Mouse (Mus musculus): Measurements from ENCODE around the gene Prkn. TPM values are rescaled to one million over a fixed set of nuclear protein-coding genes. Genes with fewer than 3 reads are reported as not detected.
"Not testable (repeated sequence)": the region's sequence is repeated elsewhere in the genome, so short reads cannot be mapped to it uniquely, and the experiment has no call there.

Gene Prkn
- total RNA-seq, 1 experiment, result 1.7 TPM

- DNase-seq (ENCODE audit: low read depth, low spot score), result no peak
- TF ChIP-seq ZC3H11A (IDR thresholded peaks at IDR 0.05; ENCODE audit: borderline replicate concordance, low read depth, low read length) (no peak), HCFC1 (IDR thresholded peaks at IDR 0.05; ENCODE audit: borderline replicate concordance, insufficient read depth, low read length) (no peak), CHD2 (IDR thresholded peaks at IDR 0.05; ENCODE audit: low read depth, low read length) (no peak), ZNF384 (IDR thresholded peaks at IDR 0.05; ENCODE audit: low read depth, low read length) (no peak), MAFK (IDR thresholded peaks at IDR 0.05; ENCODE audit: insufficient read depth, low read depth, low read length) (no peak)
- Histone ChIP-seq H3K9me3 (ENCODE audit: control insufficient read depth, insufficient read depth, low read depth, low read length) (no peaks in the 10 kb centered on the region), H3K4me3 (ENCODE audit: insufficient read depth in 1 of 2, low read depth in 1 of 2, low read length in 2 of 2, poor library complexity in 1 of 2, severe bottlenecking in 1 of 2) (no peak overlapping the region), H3K36me3 (ENCODE audit: control insufficient read depth, insufficient read depth, low read length, poor library complexity, severe bottlenecking) (no peaks in the 10 kb centered on the region), H3K4me1 (ENCODE audit: control insufficient read depth in 2 of 2, insufficient read depth in 2 of 2, low read length in 2 of 2, poor library complexity in 1 of 2) (no peaks in the 10 kb centered on the region), H3K9ac (ENCODE audit: insufficient read depth, low read depth, low read length, poor library complexity, severe bottlenecking) (no peak overlapping the region), H3K27ac (ENCODE audit: insufficient read depth, low read depth, low read length, poor library complexity, severe bottlenecking) (no peak overlapping the region)
- in situ Hi-C loops (cut with MboI; ENCODE audit: low sequenced_read_pairs in 2 of 2, unreplicated experiment in 2 of 2), result no loop called here
Observed at GRCm38 (mm10) chr17:11162770-11163169, 322.6 kb downstream of the Prkn start.

GRCm38 (mm10) chr17:11187356-11187755 lies 347.2 kb downstream of the Prkn start:
- Histone ChIP-seq H3K9ac (ENCODE audit: insufficient read depth, low read depth, low read length, poor library complexity, severe bottlenecking) (no peak overlapping the region), H3K36me3 (ENCODE audit: control insufficient read depth, insufficient read depth, low read length, poor library complexity, severe bottlenecking) (no peaks in the 10 kb centered on the region), H3K9me3 (ENCODE audit: control insufficient read depth, insufficient read depth, low read depth, low read length) (no peaks in the 10 kb centered on the region), H3K4me3 (ENCODE audit: insufficient read depth in 1 of 2, low read depth in 1 of 2, low read length in 2 of 2, poor library complexity in 1 of 2, severe bottlenecking in 1 of 2) (no peak overlapping the region), H3K27ac (ENCODE audit: insufficient read depth, low read depth, low read length, poor library complexity, severe bottlenecking) (no peak overlapping the region), H3K4me1 (ENCODE audit: control insufficient read depth in 2 of 2, insufficient read depth in 2 of 2, low read length in 2 of 2, poor library complexity in 1 of 2) (no peaks in the 10 kb centered on the region)
- no peak for TF ChIP-seq MAFK (IDR thresholded peaks at IDR 0.05; ENCODE audit: insufficient read depth, low read depth, low read length)
- no peak for TF ChIP-seq HCFC1 (IDR thresholded peaks at IDR 0.05; ENCODE audit: borderline replicate concordance, insufficient read depth, low read length)
- no peak for TF ChIP-seq ZC3H11A (IDR thresholded peaks at IDR 0.05; ENCODE audit: borderline replicate concordance, low read depth, low read length)
- no peak for TF ChIP-seq ZNF384 (IDR thresholded peaks at IDR 0.05; ENCODE audit: low read depth, low read length)
- no peak for TF ChIP-seq CHD2 (IDR thresholded peaks at IDR 0.05; ENCODE audit: low read depth, low read length)
- in situ Hi-C loops (cut with MboI; ENCODE audit: low sequenced_read_pairs in 2 of 2, unreplicated experiment in 2 of 2), result no loop called here
- no peak for DNase-seq (ENCODE audit: low read depth, low spot score)

- Histone ChIP-seq H3K36me3 (ENCODE audit: control insufficient read depth, insufficient read depth, low read length, poor library complexity, severe bottlenecking) (no peaks in the 10 kb centered on the region), H3K4me3 (ENCODE audit: insufficient read depth in 1 of 2, low read depth in 1 of 2, low read length in 2 of 2, poor library complexity in 1 of 2, severe bottlenecking in 1 of 2) (no peak overlapping the region), H3K9ac (ENCODE audit: insufficient read depth, low read depth, low read length, poor library complexity, severe bottlenecking) (no peak overlapping the region), H3K27ac (ENCODE audit: insufficient read depth, low read depth, low read length, poor library complexity, severe bottlenecking) (no peak overlapping the region), H3K4me1 (ENCODE audit: control insufficient read depth in 2 of 2, insufficient read depth in 2 of 2, low read length in 2 of 2, poor library complexity in 1 of 2) (no peaks in the 10 kb centered on the region), H3K9me3 (ENCODE audit: control insufficient read depth, insufficient read depth, low read depth, low read length) (no peaks in the 10 kb centered on the region)
- no peak for DNase-seq (ENCODE audit: low read depth, low spot score)
- TF ChIP-seq ZC3H11A (IDR thresholded peaks at IDR 0.05; ENCODE audit: borderline replicate concordance, low read depth, low read length) (no peak), HCFC1 (IDR thresholded peaks at IDR 0.05; ENCODE audit: borderline replicate concordance, insufficient read depth, low read length) (no peak), ZNF384 (IDR thresholded peaks at IDR 0.05; ENCODE audit: low read depth, low read length) (no peak), CHD2 (IDR thresholded peaks at IDR 0.05; ENCODE audit: low read depth, low read length) (no peak), MAFK (IDR thresholded peaks at IDR 0.05; ENCODE audit: insufficient read depth, low read depth, low read length) (no peak)
- in situ Hi-C loops (cut with MboI; ENCODE audit: low sequenced_read_pairs in 2 of 2, unreplicated experiment in 2 of 2), result no loop called here
Observed at GRCm38 (mm10) chr17:11188494-11188893, 348.3 kb downstream of the Prkn start.

GRCm38 (mm10) chr17:11190306-11190705 lies 350.1 kb downstream of the Prkn start:
- no peak for DNase-seq (ENCODE audit: low read depth, low spot score)
- Histone ChIP-seq H3K9ac (ENCODE audit: insufficient read depth, low read depth, low read length, poor library complexity, severe bottlenecking) (no peak overlapping the region), H3K4me3 (ENCODE audit: insufficient read depth in 1 of 2, low read depth in 1 of 2, low read length in 2 of 2, poor library complexity in 1 of 2, severe bottlenecking in 1 of 2) (no peak overlapping the region), H3K4me1 (ENCODE audit: control insufficient read depth in 2 of 2, insufficient read depth in 2 of 2, low read length in 2 of 2, poor library complexity in 1 of 2) (no peaks in the 10 kb centered on the region), H3K36me3 (ENCODE audit: control insufficient read depth, insufficient read depth, low read length, poor library complexity, severe bottlenecking) (no peaks in the 10 kb centered on the region), H3K9me3 (ENCODE audit: control insufficient read depth, insufficient read depth, low read depth, low read length) (no peaks in the 10 kb centered on the region), H3K27ac (ENCODE audit: insufficient read depth, low read depth, low read length, poor library complexity, severe bottlenecking) (no peak overlapping the region)
- in situ Hi-C loops (cut with MboI; ENCODE audit: low sequenced_read_pairs in 2 of 2, unreplicated experiment in 2 of 2), result no loop called here
- TF ChIP-seq ZNF384 (IDR thresholded peaks at IDR 0.05; ENCODE audit: low read depth, low read length) (no peak), ZC3H11A (IDR thresholded peaks at IDR 0.05; ENCODE audit: borderline replicate concordance, low read depth, low read length) (no peak), CHD2 (IDR thresholded peaks at IDR 0.05; ENCODE audit: low read depth, low read length) (no peak), HCFC1 (IDR thresholded peaks at IDR 0.05; ENCODE audit: borderline replicate concordance, insufficient read depth, low read length) (no peak), MAFK (IDR thresholded peaks at IDR 0.05; ENCODE audit: insufficient read depth, low read depth, low read length) (no peak)

- Histone ChIP-seq H3K4me1 (ENCODE audit: control insufficient read depth in 2 of 2, insufficient read depth in 2 of 2, low read length in 2 of 2, poor library complexity in 1 of 2) (no peaks in the 10 kb centered on the region), H3K36me3 (ENCODE audit: control insufficient read depth, insufficient read depth, low read length, poor library complexity, severe bottlenecking) (no peaks in the 10 kb centered on the region), H3K9ac (ENCODE audit: insufficient read depth, low read depth, low read length, poor library complexity, severe bottlenecking) (no peak overlapping the region), H3K27ac (ENCODE audit: insufficient read depth, low read depth, low read length, poor library complexity, severe bottlenecking) (no peak overlapping the region), H3K9me3 (ENCODE audit: control insufficient read depth, insufficient read depth, low read depth, low read length) (no peaks in the 10 kb centered on the region), H3K4me3 (ENCODE audit: insufficient read depth in 1 of 2, low read depth in 1 of 2, low read length in 2 of 2, poor library complexity in 1 of 2, severe bottlenecking in 1 of 2) (no peak overlapping the region)
- DNase-seq (ENCODE audit: low read depth, low spot score), result no peak
- TF ChIP-seq ZNF384 (IDR thresholded peaks at IDR 0.05; ENCODE audit: low read depth, low read length), result no peak
- no peak for TF ChIP-seq HCFC1 (IDR thresholded peaks at IDR 0.05; ENCODE audit: borderline replicate concordance, insufficient read depth, low read length)
- no peak for TF ChIP-seq MAFK (IDR thresholded peaks at IDR 0.05; ENCODE audit: insufficient read depth, low read depth, low read length)
- TF ChIP-seq CHD2 (IDR thresholded peaks at IDR 0.05; ENCODE audit: low read depth, low read length), result no peak
- TF ChIP-seq ZC3H11A (IDR thresholded peaks at IDR 0.05; ENCODE audit: borderline replicate concordance, low read depth, low read length), result no peak
- in situ Hi-C loops (cut with MboI; ENCODE audit: low sequenced_read_pairs in 2 of 2, unreplicated experiment in 2 of 2), result no loop called here
Observed at GRCm38 (mm10) chr17:11198134-11198533, 357.9 kb downstream of the Prkn start.

- H3K4me3 ChIP-seq (ENCODE audit: insufficient read depth in 1 of 2, low read depth in 1 of 2, low read length in 2 of 2, poor library complexity in 1 of 2, severe bottlenecking in 1 of 2); H3K27ac ChIP-seq (ENCODE audit: insufficient read depth, low read depth, low read length, poor library complexity, severe bottlenecking); in situ Hi-C loops (cut with MboI; ENCODE audit: low sequenced_read_pairs in 2 of 2, unreplicated experiment in 2 of 2); H3K36me3 ChIP-seq (ENCODE audit: control insufficient read depth, insufficient read depth, low read length, poor library complexity, severe bottlenecking); H3K9ac ChIP-seq (ENCODE audit: insufficient read depth, low read depth, low read length, poor library complexity, severe bottlenecking); H3K4me1 ChIP-seq (ENCODE audit: control insufficient read depth in 2 of 2, insufficient read depth in 2 of 2, low read length in 2 of 2, poor library complexity in 1 of 2); DNase-seq (ENCODE audit: low read depth, low spot score); H3K9me3 ChIP-seq (ENCODE audit: control insufficient read depth, insufficient read depth, low read depth, low read length): not testable (repeated sequence)
Observed at GRCm38 (mm10) chr17:11209063-11209462, 368.9 kb downstream of the Prkn start.
